Mouse (Mus musculus) MEL (cell line): ENCODE measurements at regions not wholly inside any gene's neighbourhood (a gene's known extent, or its start where the extent isn't known, plus 50 kb on each side); places are given as distances from the start of the nearest gene placed in this dataset.

Experiments
- CTCF ChIP-seq, 3 experiments: IDR thresholded peaks in 2 of 3; conservative IDR thresholded peaks in 1 of 3; 2 replicates each; pipeline ENCODE4 v1.5.1; 2011 to 2012; ENCODE audit warnings: low read length in 3 of 3, low read depth in 2 of 3, mild to moderate bottlenecking in 2 of 3, improper control_type of control experiment in 1 of 3, inconsistent platforms in 1 of 3, mixed read lengths in 1 of 3, moderate library complexity in 1 of 3; ENCODE audit not compliant: control insufficient read depth in 1 of 3, insufficient read depth in 1 of 3, poor library complexity in 1 of 3, severe bottlenecking in 1 of 3
- EP300 ChIP-seq, 2 experiments: IDR thresholded peaks; 2 replicates each; pipeline ENCODE4 v1.6.1; 2011; ENCODE audit warnings: improper control_type of control experiment in 2 of 2, low read length in 2 of 2, low read depth in 1 of 2, mild to moderate bottlenecking in 1 of 2
- HCFC1 ChIP-seq: IDR thresholded peaks from 2 replicates; pipeline ENCODE4 v1.6.1; 2012; ENCODE audit warnings: low read depth, mild to moderate bottlenecking, inconsistent platforms, low read length, improper control_type of control experiment, moderate library complexity
- MAFK ChIP-seq: IDR thresholded peaks from 2 replicates; pipeline ENCODE4 v1.6.1; 2011; ENCODE audit warnings: low read depth, mild to moderate bottlenecking, low read length, improper control_type of control experiment, borderline replicate concordance
- NELFE ChIP-seq: IDR thresholded peaks from 2 replicates; pipeline ENCODE4 v1.6.1; 2011; ENCODE audit warnings: low read depth, low read length, improper control_type of control experiment
- POLR2A ChIP-seq, 2 experiments: IDR thresholded peaks; 2 replicates each; pipeline ENCODE4 v1.6.1; 2011 to 2012; ENCODE audit warnings: low read length in 2 of 2, mild to moderate bottlenecking in 2 of 2, control low read depth in 1 of 2, improper control_type of control experiment in 1 of 2, low read depth in 1 of 2, moderate library complexity in 1 of 2; ENCODE audit not compliant: control insufficient read depth in 1 of 2, insufficient read depth in 1 of 2, poor library complexity in 1 of 2
- POLR2AphosphoS5 ChIP-seq: IDR thresholded peaks from 2 replicates; pipeline ENCODE4 v1.6.1; 2012; ENCODE audit warnings: low read depth, borderline replicate concordance, mild to moderate bottlenecking, inconsistent platforms, low read length, moderate library complexity, mixed read lengths
- RAD21 ChIP-seq: IDR thresholded peaks from 2 replicates; pipeline ENCODE4 v1.6.1; 2011; ENCODE audit warnings: mild to moderate bottlenecking, low read depth, low read length, improper control_type of control experiment
- ZKSCAN1 ChIP-seq: IDR thresholded peaks from 2 replicates; pipeline ENCODE4 v1.6.1; 2012; ENCODE audit warnings: low read depth, mild to moderate bottlenecking, inconsistent platforms, low read length, improper control_type of control experiment, moderate library complexity

DNA sequence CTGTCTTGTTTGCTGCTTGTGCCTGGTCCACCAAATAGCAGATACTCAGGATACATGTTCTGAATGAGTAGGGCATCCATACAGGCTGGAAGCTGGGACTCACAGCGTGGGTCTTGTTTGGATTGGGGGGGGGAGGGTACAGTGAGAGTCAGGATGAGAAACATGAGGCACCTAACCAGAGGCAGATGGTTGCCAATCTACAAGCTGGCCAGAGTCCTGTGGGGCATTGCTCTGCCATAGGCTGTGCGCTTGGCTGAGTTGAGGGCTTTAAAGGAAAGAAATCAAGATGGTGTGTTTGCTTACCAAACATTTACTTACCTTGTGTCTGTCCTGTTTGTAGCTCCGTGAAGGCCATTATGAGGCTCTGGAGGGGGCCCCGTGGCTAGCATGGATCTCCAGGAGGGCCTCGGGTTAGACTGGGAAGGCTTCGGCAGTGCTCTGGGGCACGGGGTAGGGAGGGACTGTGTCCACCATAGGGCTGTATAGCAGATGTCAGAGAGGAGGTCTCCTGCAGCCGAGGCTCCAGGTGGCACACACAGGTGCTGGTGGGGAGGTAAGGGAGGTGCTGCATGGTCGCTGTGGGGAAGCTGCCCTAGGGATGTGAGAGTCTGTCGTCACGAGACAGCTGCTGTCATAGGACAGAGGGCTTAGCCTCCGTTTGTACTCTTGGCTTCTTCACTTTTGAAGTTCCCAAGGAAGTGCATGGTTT lies 70.7 kb upstream of the Id2 start:
- TF ChIP-seq CTCF (IDR thresholded peaks at IDR 0.05 in 2 of 3, conservative IDR thresholded peaks at IDR 0.05 in 1 of 3; ENCODE audit: control insufficient read depth in 1 of 3, insufficient read depth in 1 of 3, low read depth in 2 of 3, low read length in 3 of 3, poor library complexity in 1 of 3, severe bottlenecking in 1 of 3) (no peak), POLR2A (IDR thresholded peaks at IDR 0.05; ENCODE audit: control insufficient read depth in 1 of 2, insufficient read depth in 1 of 2, low read depth in 1 of 2, low read length in 2 of 2, poor library complexity in 1 of 2) (no peak), MAFK (no peak), ZKSCAN1 (no peak), HCFC1 (no peak), NELFE (no peak), POLR2AphosphoS5 (no peak), RAD21 (no peak), EP300 (IDR thresholded peaks at IDR 0.05; ENCODE audit: low read depth in 1 of 2, low read length in 2 of 2) (no peak)
